Mouse (Mus musculus) NIH3T3 (cell line): ENCODE results near the gene Diras1.

Source experiments
- DNase-seq: peaks from one replicate; pipeline ENCODE4 v3.0.0-alpha.2; 2012; ENCODE audit warnings: low read depth

Gene Diras1

GRCm38 (mm10) chr10:80998021-80998420 lies 27.4 kb downstream of the Diras1 start:
- DNase-seq: no peak

- DNase-seq: no peak
Observed at GRCm38 (mm10) chr10:80997332-80997731, 28.1 kb downstream of the Diras1 start.

- DNase-seq: no peak
Observed at GRCm38 (mm10) chr10:80996501-80996900, 29.0 kb downstream of the Diras1 start.

- peak; percentile 93 for DNase-seq
Observed at GRCm38 (mm10) chr10:80995091-80995632, 30.3 kb downstream of the Diras1 start.

GRCm38 (mm10) chr10:80994621-80995020 lies 30.8 kb downstream of the Diras1 start:
- DNase-seq: no peak

- DNase-seq: no peak
Observed at GRCm38 (mm10) chr10:80993276-80993675, 32.2 kb downstream of the Diras1 start.

GRCm38 (mm10) chr10:80991945-80992344 lies 33.5 kb downstream of the Diras1 start:
- DNase-seq: no peak

- peak; percentile 40 for DNase-seq
Observed at GRCm38 (mm10) chr10:80991007-80991406, 34.5 kb downstream of the Diras1 start.

- DNase-seq: no peak
Observed at GRCm38 (mm10) chr10:80990406-80990805, 35.1 kb downstream of the Diras1 start.

GRCm38 (mm10) chr10:80989854-80990253 lies 35.6 kb downstream of the Diras1 start:
- DNase-seq: peak; percentile 41

GRCm38 (mm10) chr10:80989446-80989845 lies 36.0 kb downstream of the Diras1 start:
- DNase-seq: no peak

- DNase-seq: peak; percentile 98
Observed at GRCm38 (mm10) chr10:80987709-80988441, 37.6 kb downstream of the Diras1 start.

GRCm38 (mm10) chr10:80986754-80987153 lies 38.7 kb downstream of the Diras1 start:
- DNase-seq: no peak

GRCm38 (mm10) chr10:80985970-80986701 lies 39.3 kb downstream of the Diras1 start:
- no peak for DNase-seq

GRCm38 (mm10) chr10:80985241-80985969 lies 40.1 kb downstream of the Diras1 start:
- DNase-seq: peak; percentile 66

- no peak for DNase-seq
Observed at GRCm38 (mm10) chr10:80984223-80984622, 41.2 kb downstream of the Diras1 start.

- no peak for DNase-seq
Observed at GRCm38 (mm10) chr10:80982381-80982780, 43.1 kb downstream of the Diras1 start.

- DNase-seq: no peak
Observed at GRCm38 (mm10) chr10:80981564-80982112, 43.8 kb downstream of the Diras1 start.

GRCm38 (mm10) chr10:80975478-80975877 lies 50.0 kb downstream of the Diras1 start:
- no peak for DNase-seq

GRCm38 (mm10) chr10:80973722-80974121 lies 51.7 kb downstream of the Diras1 start:
- no peak for DNase-seq

GRCm38 (mm10) chr10:80972071-80972987 lies 53.1 kb downstream of the Diras1 start:
- peak; percentile 36 for DNase-seq
